Mouse (Mus musculus): ENCODE measurements at regions not wholly inside any gene's neighbourhood (a gene's known extent, or its start where the extent isn't known, plus 50 kb on each side); places are given as distances from the start of the nearest gene placed in this dataset.

- no peak for TF ChIP-seq CTCF (IDR thresholded peaks at IDR 0.05 in 2 of 3, conservative IDR thresholded peaks at IDR 0.05 in 1 of 3; ENCODE audit: control insufficient read depth in 1 of 3, insufficient read depth in 1 of 3, low read depth in 2 of 3, low read length in 3 of 3, poor library complexity in 1 of 3, severe bottlenecking in 1 of 3)
- TF ChIP-seq MAFK (IDR thresholded peaks at IDR 0.05; ENCODE audit: borderline replicate concordance, low read depth, low read length) = no peak
- no peak for TF ChIP-seq SMC3 (IDR thresholded peaks at IDR 0.05; ENCODE audit: low read depth, low read length)
- no peak for TF ChIP-seq EP300 (IDR thresholded peaks at IDR 0.05; ENCODE audit: low read depth in 1 of 2, low read length in 2 of 2)
- no peak for TF ChIP-seq POLR2A (IDR thresholded peaks at IDR 0.05; ENCODE audit: control insufficient read depth in 1 of 2, insufficient read depth in 1 of 2, low read depth in 1 of 2, low read length in 2 of 2, poor library complexity in 1 of 2)
- TF ChIP-seq MAX (IDR thresholded peaks at IDR 0.05; ENCODE audit: low read length) = no peak
- no peak for TF ChIP-seq TCF12 (IDR thresholded peaks at IDR 0.05; ENCODE audit: low read depth, low read length)
- no peak for TF ChIP-seq MYC (IDR thresholded peaks at IDR 0.05; ENCODE audit: low read depth, low read length)
- no peak for TF ChIP-seq MEF2A (IDR thresholded peaks at IDR 0.05; ENCODE audit: extremely low read depth, insufficient replicate concordance, low read depth, low read length, poor library complexity, severe bottlenecking)
- no peak for TF ChIP-seq TBP (IDR thresholded peaks at IDR 0.05; ENCODE audit: low read depth, low read length)
- no peak for TF ChIP-seq TAL1 (IDR thresholded peaks at IDR 0.05; ENCODE audit: low read length)
- TF ChIP-seq BHLHE40 (IDR thresholded peaks at IDR 0.05; ENCODE audit: borderline replicate concordance, low read depth, low read length) = no peak
- no peak for TF ChIP-seq USF1 (IDR thresholded peaks at IDR 0.05; ENCODE audit: low read depth, low read length)
Measured at GRCm38 (mm10) chr8:115921889-115922288, 214.3 kb upstream of the Maf start.

All from MEL (cell line).